Mouse (Mus musculus): ENCODE measurements at regions not wholly inside any gene's neighbourhood (a gene's known extent, or its start where the extent isn't known, plus 50 kb on each side); places are given as distances from the start of the nearest gene placed in this dataset.

DNA sequence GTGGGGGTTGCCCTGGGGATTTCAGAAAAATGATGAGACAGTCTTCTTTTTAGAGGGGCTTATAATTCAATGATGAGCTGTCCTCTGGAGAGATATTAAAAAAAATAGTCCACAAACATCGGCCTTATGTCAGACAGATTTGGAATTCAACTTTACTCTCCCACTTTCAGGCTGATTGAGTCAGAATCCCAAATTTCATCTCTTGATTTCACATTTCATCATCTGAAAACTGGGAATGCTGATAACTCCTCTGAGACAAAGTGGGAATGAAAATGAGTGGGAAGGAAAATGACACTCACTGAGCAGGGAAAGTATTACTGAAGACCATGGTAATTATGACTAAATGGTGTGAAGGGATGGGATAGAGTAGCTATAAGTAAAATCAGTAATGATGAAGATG is 239.1 kb downstream of the Plk2 start:
- Histone ChIP-seq H3K4me2 (ENCODE audit: low read length) (no peak overlapping the region), H3K36me3 (ENCODE audit: control insufficient read depth, insufficient read depth, low read length) (no peaks in the 10 kb centered on the region), H3K4me3 (ENCODE audit: low read length) (no peak overlapping the region), H3K27ac (ENCODE audit: low read depth, low read length) (no peak overlapping the region), H3K9ac (ENCODE audit: low read depth, low read length) (no peak overlapping the region), H3K4me1 (ENCODE audit: control insufficient read depth, insufficient read depth, low read depth, low read length) (no peaks in the 10 kb centered on the region), H3K27me3 (replicated peaks; ENCODE audit: control insufficient read depth, insufficient read depth, low read length) (no peaks in the 10 kb centered on the region), H3K9me3 (ENCODE audit: control insufficient read depth, low read length) (no peaks in the 10 kb centered on the region)
- no peak for ATAC-seq
- 70% methylated on average over 1 of the region's 1 CpGs for WGBS

DNA sequence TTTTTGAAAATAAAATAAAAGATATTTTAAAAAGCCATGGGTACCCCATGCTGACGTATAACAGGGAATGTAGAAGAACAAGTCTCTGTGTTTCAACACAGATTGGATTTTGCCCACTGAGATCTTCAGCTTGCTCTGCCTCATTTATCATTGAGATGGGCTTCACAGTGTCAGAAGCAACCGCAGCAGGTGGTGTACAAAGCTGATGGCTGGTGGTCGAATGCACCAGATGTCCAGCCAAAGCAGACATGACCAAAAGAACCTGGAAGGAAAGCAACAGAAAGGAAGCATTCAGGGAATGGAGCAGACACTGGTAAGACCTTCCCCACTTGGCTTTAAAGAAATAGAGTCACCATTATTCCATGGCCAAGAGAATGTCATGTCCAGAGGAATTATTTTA is 247.9 kb downstream of the Plk2 start:
- peak; percentile 71; the same call in 1 of the 2 replicates for ATAC-seq
- Histone ChIP-seq H3K9ac (ENCODE audit: low read depth, low read length) (no peak overlapping the region), H3K9me3 (ENCODE audit: control insufficient read depth, low read length) (no peaks in the 10 kb centered on the region), H3K4me3 (ENCODE audit: low read length) (no peak overlapping the region), H3K4me1 (ENCODE audit: control insufficient read depth, insufficient read depth, low read depth, low read length) (peaks cover 7% of the 10 kb centered on the region), H3K36me3 (ENCODE audit: control insufficient read depth, insufficient read depth, low read length) (no peaks in the 10 kb centered on the region), H3K27ac (ENCODE audit: low read depth, low read length) (no peak overlapping the region), H3K4me2 (ENCODE audit: low read length) (no peak overlapping the region), H3K27me3 (replicated peaks; ENCODE audit: control insufficient read depth, insufficient read depth, low read length) (no peaks in the 10 kb centered on the region)
- WGBS: 49% methylated on average over 3 of the region's 3 CpGs

DNA sequence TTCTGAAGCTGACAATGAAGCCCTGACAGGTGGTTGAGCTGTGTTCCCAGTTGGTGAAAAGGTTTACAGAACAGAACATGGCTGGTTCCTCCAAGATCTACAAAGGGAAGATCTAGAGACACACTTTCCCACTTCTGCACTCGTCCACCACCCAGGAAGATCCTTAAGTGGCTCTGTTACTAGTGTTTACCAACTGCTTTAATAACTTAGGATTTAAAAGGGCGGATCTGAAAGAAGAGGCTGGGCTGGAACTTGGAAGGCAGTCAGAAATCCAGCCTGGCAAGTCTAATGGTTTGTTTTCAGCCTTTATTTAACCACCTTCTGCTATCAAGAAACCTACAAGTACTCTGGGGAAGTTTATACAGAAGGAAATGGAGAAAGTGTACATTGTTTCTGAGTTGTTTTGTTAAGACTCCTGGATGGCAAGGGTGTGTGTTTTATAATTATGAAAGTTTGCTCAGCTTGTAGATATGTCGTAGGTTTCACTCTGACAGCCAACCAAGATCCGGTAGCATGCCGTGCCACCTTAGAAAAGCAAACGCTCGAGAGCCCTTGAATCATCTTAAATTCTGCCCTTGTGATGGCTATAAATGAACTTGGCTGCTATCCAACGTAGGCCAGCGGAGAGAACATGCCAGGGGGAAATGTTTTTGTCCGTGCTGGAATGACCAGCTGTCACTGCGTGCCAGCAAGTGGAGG is 248.5 kb downstream of the Plk2 start:
- Histone ChIP-seq H3K9me3 (ENCODE audit: control insufficient read depth, low read length) (no peaks in the 10 kb centered on the region), H3K9ac (ENCODE audit: low read depth, low read length) (no peak overlapping the region), H3K4me1 (ENCODE audit: control insufficient read depth, insufficient read depth, low read depth, low read length) (peaks cover 7% of the 10 kb centered on the region), H3K36me3 (ENCODE audit: control insufficient read depth, insufficient read depth, low read length) (no peaks in the 10 kb centered on the region), H3K4me3 (ENCODE audit: low read length) (peak overlapping the region; percentile 20), H3K27ac (ENCODE audit: low read depth, low read length) (peak overlapping the region; percentile 29; the same call in 1 of the 2 replicates), H3K4me2 (ENCODE audit: low read length) (peak overlapping the region; percentile 45), H3K27me3 (replicated peaks; ENCODE audit: control insufficient read depth, insufficient read depth, low read length) (no peaks in the 10 kb centered on the region)
- 24% methylated on average over 11 of the region's 11 CpGs for WGBS
- peak; percentile 77 for ATAC-seq

DNA sequence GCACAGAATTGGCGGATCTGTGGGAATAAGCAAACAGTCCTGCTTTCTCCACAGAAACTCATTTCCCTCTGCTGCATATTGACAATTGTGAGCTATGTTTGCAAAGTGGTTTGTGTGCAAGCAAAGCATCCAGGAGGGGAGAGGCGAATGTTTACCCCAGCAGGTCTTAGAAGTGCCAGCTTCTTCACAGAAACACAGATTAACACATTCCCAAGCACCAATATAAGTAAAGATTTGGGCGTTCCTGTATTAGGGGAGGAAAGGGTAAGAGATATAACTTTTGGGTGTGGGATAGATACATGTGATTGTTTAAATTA is 249.0 kb downstream of the Plk2 start:
- Histone ChIP-seq H3K36me3 (ENCODE audit: control insufficient read depth, insufficient read depth, low read length) (no peaks in the 10 kb centered on the region), H3K9me3 (ENCODE audit: control insufficient read depth, low read length) (no peaks in the 10 kb centered on the region), H3K4me2 (ENCODE audit: low read length) (peak overlapping the region; percentile 45), H3K4me1 (ENCODE audit: control insufficient read depth, insufficient read depth, low read depth, low read length) (peaks cover 7% of the 10 kb centered on the region), H3K27me3 (replicated peaks; ENCODE audit: control insufficient read depth, insufficient read depth, low read length) (no peaks in the 10 kb centered on the region), H3K9ac (ENCODE audit: low read depth, low read length) (no peak overlapping the region), H3K27ac (ENCODE audit: low read depth, low read length) (0 out of 2 replicates have a peak overlapping the region, but pooled peaks have one; percentile 34), H3K4me3 (ENCODE audit: low read length) (no peak overlapping the region; the same call in 1 of the 2 replicates)
- 38% methylated on average over 3 of the region's 3 CpGs for WGBS
- no peak; the same call in 1 of the 2 replicates for ATAC-seq

DNA sequence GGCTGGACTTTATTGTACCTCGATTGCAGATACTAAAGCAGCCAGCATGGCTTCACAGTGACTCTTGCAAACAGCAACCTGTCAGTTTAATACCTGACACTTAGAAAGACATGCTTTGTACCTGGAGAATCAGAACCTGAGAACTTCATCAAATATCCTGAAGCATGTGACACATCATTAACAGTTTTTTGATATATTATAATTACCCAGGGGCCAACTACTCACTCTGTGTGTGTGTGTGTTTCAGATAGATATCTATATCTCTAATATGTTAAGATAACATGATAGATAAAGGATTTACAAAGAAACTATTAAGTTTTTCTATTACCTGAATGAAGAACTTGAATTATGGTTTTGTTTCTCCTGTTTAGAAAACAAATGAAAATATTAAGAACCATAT is 254.5 kb downstream of the Plk2 start:
- no peak overlapping the region for H3K9ac ChIP-seq (ENCODE audit: low read depth, low read length)
- no peak for ATAC-seq
- H3K4me1 ChIP-seq (ENCODE audit: control insufficient read depth, insufficient read depth, low read depth, low read length): peaks cover 3% of the 10 kb centered on the region; the same call in 1 of the 2 replicates
- H3K4me3 ChIP-seq (ENCODE audit: low read length): no peak overlapping the region
- H3K4me2 ChIP-seq (ENCODE audit: low read length): no peak overlapping the region
- no peak overlapping the region for H3K27ac ChIP-seq (ENCODE audit: low read depth, low read length)
- H3K27me3 ChIP-seq (replicated peaks; ENCODE audit: control insufficient read depth, insufficient read depth, low read length): no peaks in the 10 kb centered on the region
- WGBS: 63% methylated on average over 1 of the region's 1 CpGs
- H3K9me3 ChIP-seq (ENCODE audit: control insufficient read depth, low read length): no peaks in the 10 kb centered on the region
- no peaks in the 10 kb centered on the region for H3K36me3 ChIP-seq (ENCODE audit: control insufficient read depth, insufficient read depth, low read length)

DNA sequence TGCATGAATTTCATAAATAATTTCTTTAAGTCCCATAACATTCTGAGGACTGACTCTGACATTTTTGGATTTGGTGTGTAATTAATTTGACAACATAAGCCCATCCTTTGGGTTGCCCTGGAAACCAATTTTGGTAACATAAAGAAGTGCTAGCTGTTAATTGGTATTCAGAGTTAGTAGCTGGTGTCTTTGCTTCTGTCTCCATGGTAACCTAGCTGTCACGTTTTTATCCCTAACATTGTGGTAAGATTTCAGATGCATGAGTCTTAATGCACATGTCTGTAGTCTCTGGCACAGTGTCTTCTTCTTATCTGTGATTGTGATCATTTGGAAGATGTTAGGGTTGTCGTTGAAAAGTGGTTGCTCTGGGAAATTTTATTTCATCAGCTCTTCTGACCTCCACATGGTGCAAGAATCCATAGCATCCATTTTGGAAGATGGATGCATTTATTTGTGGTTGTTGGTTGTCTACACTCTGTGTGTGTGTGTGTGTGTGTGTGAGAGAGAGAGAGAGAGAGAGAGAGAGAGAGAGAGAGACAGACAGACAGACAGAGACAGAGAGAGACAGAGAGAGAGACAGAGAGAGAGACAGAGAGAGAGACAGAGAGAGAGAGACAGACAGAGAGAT is 255.1 kb downstream of the Plk2 start:
- WGBS: 20% methylated on average over 2 of the region's 2 CpGs
- Histone ChIP-seq H3K4me2 (ENCODE audit: low read length) (no peak overlapping the region), H3K27ac (ENCODE audit: low read depth, low read length) (0 out of 2 replicates have a peak overlapping the region, but pooled peaks have one; percentile 16), H3K4me1 (ENCODE audit: control insufficient read depth, insufficient read depth, low read depth, low read length) (peaks cover 3% of the 10 kb centered on the region; the same call in 1 of the 2 replicates), H3K27me3 (replicated peaks; ENCODE audit: control insufficient read depth, insufficient read depth, low read length) (no peaks in the 10 kb centered on the region), H3K36me3 (ENCODE audit: control insufficient read depth, insufficient read depth, low read length) (no peaks in the 10 kb centered on the region), H3K9ac (ENCODE audit: low read depth, low read length) (no peak overlapping the region), H3K9me3 (ENCODE audit: control insufficient read depth, low read length) (no peaks in the 10 kb centered on the region), H3K4me3 (ENCODE audit: low read length) (no peak overlapping the region)
- peak; percentile 92 for ATAC-seq

DNA sequence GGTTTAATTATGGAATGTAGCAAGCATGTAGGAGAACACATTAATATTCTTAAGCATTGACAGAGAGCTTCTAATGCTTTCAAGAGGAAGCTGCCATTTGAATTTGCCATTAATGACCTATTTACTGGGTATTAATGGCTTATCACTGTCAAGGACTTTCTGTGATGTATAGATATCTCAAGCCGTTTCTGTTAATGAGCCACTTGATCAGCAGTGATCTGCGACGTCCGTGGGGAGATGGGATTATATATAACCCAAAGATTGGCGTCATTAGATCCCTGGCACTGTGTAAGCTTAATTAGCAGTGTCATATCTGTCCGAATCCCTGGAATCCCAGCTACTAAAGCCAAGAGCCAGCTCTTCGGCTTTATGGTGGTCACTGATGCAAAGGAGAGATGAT is 257.4 kb downstream of the Plk2 start:
- WGBS: 38% methylated on average over 7 of the region's 7 CpGs

DNA sequence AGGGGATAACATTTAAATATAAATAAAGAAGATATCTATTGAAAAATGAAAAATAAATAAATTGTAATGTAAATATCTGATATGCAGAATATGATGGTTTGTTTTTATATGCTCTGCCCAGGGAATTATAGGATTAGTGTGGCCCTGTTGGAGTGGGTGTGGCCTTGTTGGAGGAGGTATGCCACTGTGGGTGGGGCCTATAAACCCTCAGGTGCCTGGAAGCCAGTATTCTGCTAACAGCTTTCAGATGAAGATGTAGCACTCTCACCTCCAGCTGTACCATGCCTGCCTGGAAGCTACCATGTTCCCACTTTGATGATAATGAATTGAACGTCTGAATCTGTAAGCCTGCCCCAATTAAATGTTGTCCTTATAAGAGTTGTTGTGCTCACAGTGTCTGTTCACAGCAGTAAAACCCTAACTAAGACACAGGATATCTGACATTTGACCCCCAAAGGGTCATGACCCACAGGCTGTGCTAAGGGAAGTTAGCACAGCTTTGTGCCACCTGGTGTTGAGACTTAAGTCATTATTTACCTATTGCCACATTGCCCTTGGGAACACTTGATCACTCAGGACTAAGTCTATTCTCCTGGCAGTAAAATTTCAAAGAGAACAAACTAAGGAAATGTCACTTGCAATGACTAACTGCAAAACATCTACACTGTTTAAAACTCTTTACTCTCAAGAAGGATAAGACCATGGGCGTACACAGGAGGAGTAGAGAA is 270.4 kb downstream of the Plk2 start:
- no peaks in the 10 kb centered on the region for H3K9me3 ChIP-seq (ENCODE audit: control insufficient read depth, low read length)
- no peak overlapping the region for H3K4me2 ChIP-seq (ENCODE audit: low read length)
- H3K36me3 ChIP-seq (ENCODE audit: control insufficient read depth, insufficient read depth, low read length): no peaks in the 10 kb centered on the region
- no peak overlapping the region for H3K27ac ChIP-seq (ENCODE audit: low read depth, low read length)
- no peak for ATAC-seq
- H3K4me3 ChIP-seq (ENCODE audit: low read length): no peak overlapping the region
- WGBS: 62% methylated on average over 2 of the region's 2 CpGs
- no peaks in the 10 kb centered on the region for H3K4me1 ChIP-seq (ENCODE audit: control insufficient read depth, insufficient read depth, low read depth, low read length)
- no peak overlapping the region for H3K9ac ChIP-seq (ENCODE audit: low read depth, low read length)
- no peaks in the 10 kb centered on the region for H3K27me3 ChIP-seq (replicated peaks; ENCODE audit: control insufficient read depth, insufficient read depth, low read length)

More for the DNA sequence above, 257.4 kb downstream of the Plk2 start:
- H3K27me3 ChIP-seq (replicated peaks; ENCODE audit: control insufficient read depth, insufficient read depth, low read length): no peaks in the 10 kb centered on the region
- H3K4me1 ChIP-seq (ENCODE audit: control insufficient read depth, insufficient read depth, low read depth, low read length): peaks cover 3% of the 10 kb centered on the region; the same call in 1 of the 2 replicates
- no peaks in the 10 kb centered on the region for H3K36me3 ChIP-seq (ENCODE audit: control insufficient read depth, insufficient read depth, low read length)
- H3K9me3 ChIP-seq (ENCODE audit: control insufficient read depth, low read length): no peaks in the 10 kb centered on the region
- H3K4me2 ChIP-seq (ENCODE audit: low read length): no peak overlapping the region
- H3K9ac ChIP-seq (ENCODE audit: low read depth, low read length): no peak overlapping the region
- H3K4me3 ChIP-seq (ENCODE audit: low read length): no peak overlapping the region
- H3K27ac ChIP-seq (ENCODE audit: low read depth, low read length): no peak overlapping the region
- 0 out of 2 replicates have a peak, but pooled peaks have one; percentile 34 for ATAC-seq

DNA sequence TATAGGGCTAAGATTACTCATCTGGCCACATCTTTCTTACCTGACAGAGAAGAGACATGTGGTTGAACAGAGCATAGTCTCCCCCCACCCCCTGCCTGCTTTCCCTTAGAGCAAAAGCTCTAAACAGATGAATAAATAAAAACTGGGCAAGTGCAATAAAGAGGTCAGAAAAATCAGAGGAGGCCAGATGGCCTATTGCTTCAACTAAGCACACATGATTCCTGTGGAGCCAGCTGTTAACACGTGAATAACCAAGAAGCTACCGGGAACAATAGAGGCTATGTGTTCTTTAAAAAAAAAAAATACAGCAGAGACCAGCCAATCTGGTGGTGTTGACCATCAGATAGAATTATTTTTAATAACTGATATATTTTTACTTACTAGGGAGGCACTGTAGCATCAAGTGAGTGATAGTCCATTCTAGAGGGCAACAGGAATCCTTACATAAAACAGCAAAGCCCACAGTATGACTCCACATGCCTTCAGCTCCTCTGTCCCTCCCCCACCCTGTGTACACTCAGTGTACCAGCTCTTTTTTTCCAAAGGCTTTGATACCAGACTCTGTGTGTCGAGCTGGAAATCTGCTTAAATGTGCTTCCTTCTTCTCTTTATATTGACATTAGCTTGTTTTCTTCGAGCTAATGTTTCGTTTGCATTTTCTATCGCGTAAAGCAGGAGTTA is 272.6 kb downstream of the Plk2 start:
- Histone ChIP-seq H3K4me2 (ENCODE audit: low read length) (no peak overlapping the region), H3K9me3 (ENCODE audit: control insufficient read depth, low read length) (no peaks in the 10 kb centered on the region), H3K27ac (ENCODE audit: low read depth, low read length) (no peak overlapping the region), H3K36me3 (ENCODE audit: control insufficient read depth, insufficient read depth, low read length) (no peaks in the 10 kb centered on the region), H3K27me3 (replicated peaks; ENCODE audit: control insufficient read depth, insufficient read depth, low read length) (no peaks in the 10 kb centered on the region), H3K9ac (ENCODE audit: low read depth, low read length) (no peak overlapping the region), H3K4me3 (ENCODE audit: low read length) (no peak overlapping the region), H3K4me1 (ENCODE audit: control insufficient read depth, insufficient read depth, low read depth, low read length) (no peaks in the 10 kb centered on the region)
- WGBS: 57% methylated on average over 7 of the region's 7 CpGs
- ATAC-seq: no peak

Measured in hindbrain, embryonic 16.5 days (tissue).